Mouse (Mus musculus): ENCODE results near the gene Armc7.
A peak's percentile ranks its signal among the peaks of the same experiment; 100 is the strongest.
"Not testable (repeated sequence)": the region's sequence is repeated elsewhere in the genome, so short reads cannot be mapped to it uniquely, and the experiment has no call there.

Gene Armc7

DNA sequence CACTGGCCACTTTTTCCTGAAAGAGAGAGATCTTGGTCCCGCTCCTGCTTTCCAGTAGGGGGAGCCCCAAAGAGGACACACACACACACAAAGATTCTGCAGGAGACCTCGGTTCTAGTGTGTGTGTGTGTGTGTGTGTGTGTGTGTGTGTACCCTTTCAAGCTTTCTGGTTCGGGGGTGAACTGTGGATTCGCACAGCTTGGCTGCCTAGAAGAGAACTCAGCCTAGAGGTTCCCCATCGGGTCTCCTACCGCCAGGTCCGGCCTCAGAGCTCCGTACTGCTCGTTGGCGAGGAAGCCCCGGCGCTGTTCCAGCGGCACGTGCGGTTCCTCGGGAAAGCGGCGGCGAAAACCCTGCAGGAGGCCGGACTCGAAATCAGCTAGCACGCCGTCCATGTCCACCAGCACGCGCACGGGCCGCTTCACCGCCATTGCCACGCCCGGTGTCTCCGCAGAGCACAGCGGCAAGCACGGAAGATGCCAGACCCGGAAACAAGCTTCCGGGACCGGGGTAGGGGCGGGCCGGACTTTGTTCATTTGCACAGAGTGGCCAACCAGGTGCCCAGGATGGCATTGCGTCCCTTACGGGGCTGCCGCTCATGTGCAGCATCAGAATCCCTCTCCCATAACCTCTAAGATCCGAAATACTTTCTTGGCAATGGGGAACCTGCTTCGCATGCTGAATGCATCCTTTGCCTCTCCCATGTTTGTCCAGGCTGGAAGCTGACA, 16.1 kb downstream of the Armc7 start, which contains the start of gene Nt5c:
Nt5c (minus strand) TSS at position 507 of the 728 bp plus-strand sequence.
- peak; percentile 48 for DNase-seq (ENCODE audit: low read depth, low spot score)

GRCm38 (mm10) chr11:115492387-115492786, 16.9 kb downstream of the Armc7 start:
- no peak for DNase-seq (ENCODE audit: low read depth, low spot score)

DNA sequence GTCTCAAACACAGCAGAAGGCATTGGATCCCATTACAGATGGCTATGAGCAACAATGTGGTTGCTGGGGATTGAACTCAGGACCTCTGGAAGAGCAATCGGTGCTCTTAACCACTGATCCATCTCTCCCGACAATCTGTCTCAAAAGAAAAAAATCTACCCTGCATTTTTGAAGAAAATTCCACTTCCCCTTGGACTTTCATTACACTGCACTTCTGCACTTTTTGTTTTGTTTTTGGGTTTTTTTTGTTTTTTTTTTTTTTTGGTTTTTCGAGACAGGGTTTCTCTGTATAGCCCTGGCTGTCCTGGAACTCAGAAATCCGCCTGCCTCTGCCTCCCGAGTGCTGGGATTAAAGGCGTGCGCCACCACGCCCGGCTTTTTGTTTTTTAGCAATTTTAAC, 21.1 kb downstream of the Armc7 start:
- DNase-seq (ENCODE audit: low read depth, low spot score) = not testable (repeated sequence)

GRCm38 (mm10) chr11:115502636-115503035, 27.2 kb downstream of the Armc7 start:
- DNase-seq (ENCODE audit: low read depth, low spot score) = no peak

GRCm38 (mm10) chr11:115506586-115506985, 31.1 kb downstream of the Armc7 start:
- DNase-seq (ENCODE audit: low read depth, low spot score) = no peak

- DNase-seq (ENCODE audit: low read depth, low spot score) = no peak
Measured at GRCm38 (mm10) chr11:115508061-115508460, 32.6 kb downstream of the Armc7 start.

DNA sequence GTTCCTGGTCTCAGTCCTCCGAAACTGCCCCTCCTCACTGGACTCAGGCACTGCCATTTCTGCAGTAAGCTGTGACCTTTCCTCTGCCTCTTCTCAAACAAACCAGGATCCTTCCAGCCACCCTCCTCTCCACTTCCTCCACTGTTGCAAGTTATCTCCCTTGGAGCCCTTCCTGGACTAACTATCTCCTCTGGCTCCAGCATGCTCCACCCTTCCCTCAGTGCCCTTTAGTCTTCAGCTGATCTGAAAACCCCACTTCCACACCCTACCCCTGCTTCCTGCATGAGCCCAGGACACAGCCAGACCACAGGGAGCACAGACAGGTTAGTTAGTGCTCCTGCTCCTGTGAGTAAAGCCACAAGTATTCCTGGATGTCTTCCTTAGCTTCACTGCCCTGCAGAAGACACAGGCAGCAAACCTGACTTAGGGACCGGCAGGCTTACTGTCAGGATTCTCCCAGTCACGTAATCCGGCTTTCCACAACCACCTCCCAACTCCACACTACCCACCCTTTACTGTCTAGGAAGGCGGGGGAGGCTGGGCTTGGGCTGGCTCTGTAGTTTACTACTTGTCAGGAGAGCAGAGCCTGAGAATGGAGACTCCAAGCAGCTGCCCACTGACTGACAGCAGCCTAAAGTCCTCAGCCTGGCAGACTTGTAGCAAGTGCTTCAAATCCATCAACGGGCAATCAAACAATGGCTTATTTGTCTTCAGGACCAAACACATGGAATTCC, 34.5 kb downstream of the Armc7 start:
- DNase-seq (ENCODE audit: low read depth, low spot score) = peak; percentile 32

DNA sequence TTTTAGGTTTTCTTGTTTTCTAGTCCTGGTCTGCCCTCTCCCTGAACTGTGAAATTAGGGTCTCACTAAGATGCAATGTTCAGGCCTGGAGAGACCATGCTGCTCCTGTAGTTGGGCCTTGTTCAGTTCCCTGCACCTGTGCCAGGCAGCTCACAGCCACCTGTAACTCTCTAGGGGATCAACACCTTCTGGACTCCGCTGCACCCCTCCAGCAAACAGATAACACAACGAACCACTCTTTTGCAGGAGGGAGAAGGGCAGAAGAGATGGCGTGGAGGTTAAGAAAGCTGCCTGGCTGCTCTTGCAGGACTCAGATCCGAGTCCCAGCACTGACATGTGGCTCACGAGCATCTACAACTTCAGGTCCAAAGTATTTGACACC, 35.0 kb downstream of the Armc7 start:
- no peak for DNase-seq (ENCODE audit: low read depth, low spot score)

DNA sequence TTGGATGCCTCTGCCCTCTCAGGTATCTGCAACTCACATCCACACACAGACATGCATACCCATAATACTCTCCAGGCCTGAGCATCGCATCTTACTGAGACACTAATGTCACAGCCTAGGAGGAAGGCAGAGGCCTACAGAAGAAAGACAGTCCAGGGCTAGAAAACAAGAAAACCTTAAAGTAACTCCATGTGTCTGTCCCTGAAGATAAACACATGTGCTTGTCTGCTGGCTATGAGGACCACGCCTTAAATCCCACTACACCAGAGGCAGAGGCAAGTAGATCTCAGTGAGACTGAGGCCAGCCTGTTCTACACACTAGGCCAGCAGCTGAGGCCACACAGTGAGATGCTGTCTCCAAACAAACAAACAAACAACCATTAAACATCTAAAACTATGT, 35.7 kb downstream of the Armc7 start:
- DNase-seq (ENCODE audit: low read depth, low spot score) = no peak

DNA sequence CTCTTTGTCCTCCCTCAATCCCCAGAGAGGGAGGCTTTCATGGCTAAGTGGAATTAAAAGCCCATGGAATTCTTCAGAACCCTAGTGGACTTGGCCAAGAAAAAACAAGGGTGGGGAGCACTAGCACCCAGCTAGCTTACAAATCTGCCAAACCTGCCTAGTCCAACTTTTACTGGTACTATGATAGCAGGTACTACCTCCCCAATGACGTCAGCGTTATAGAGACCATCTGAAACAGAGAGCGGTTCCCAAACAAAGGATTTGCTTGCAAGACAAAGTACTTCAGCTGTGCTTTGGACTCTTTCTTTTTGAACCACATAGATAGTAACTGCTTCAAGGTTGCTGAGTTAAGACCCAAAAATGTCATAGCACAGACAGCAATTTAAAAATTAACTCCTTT, 36.5 kb downstream of the Armc7 start:
- DNase-seq (ENCODE audit: low read depth, low spot score) = no peak

DNA sequence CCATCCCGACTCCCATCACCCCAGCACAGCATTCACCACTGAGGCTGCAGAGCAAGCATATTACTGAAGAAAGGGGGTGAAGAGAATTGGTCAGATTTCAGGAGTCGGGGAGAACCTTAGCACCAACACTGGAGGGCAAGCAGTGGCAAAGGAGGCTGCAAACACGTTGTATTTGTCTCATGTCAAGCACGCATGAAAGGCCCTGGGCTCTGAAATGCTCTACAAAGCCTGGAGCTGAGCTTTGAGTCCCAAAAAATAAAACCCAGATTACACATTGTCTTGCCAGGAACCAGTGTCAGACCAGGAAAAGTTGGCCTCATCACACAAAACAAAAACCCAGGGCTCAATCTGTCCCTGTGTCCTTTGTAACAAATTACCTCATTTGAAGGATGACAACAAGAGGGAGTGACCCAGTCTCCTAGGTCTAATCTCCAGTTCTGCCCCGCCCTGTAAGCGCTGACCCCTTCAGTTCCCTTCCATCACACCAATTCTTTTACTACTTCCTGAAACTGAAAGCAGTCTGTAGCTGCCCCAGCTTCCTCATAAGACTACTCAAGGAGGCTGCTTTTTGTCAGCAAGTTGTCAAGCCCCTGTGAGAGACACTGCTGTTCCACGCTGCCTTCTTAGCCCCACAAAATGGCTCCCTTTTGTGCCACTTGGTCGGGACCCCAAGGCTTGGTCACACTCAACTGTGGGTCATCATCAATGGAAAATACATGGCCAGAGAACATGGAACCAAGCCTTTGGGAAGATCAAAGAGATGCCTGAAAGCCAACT, 37.1 kb downstream of the Armc7 start:
- DNase-seq (ENCODE audit: low read depth, low spot score) = no peak

DNA sequence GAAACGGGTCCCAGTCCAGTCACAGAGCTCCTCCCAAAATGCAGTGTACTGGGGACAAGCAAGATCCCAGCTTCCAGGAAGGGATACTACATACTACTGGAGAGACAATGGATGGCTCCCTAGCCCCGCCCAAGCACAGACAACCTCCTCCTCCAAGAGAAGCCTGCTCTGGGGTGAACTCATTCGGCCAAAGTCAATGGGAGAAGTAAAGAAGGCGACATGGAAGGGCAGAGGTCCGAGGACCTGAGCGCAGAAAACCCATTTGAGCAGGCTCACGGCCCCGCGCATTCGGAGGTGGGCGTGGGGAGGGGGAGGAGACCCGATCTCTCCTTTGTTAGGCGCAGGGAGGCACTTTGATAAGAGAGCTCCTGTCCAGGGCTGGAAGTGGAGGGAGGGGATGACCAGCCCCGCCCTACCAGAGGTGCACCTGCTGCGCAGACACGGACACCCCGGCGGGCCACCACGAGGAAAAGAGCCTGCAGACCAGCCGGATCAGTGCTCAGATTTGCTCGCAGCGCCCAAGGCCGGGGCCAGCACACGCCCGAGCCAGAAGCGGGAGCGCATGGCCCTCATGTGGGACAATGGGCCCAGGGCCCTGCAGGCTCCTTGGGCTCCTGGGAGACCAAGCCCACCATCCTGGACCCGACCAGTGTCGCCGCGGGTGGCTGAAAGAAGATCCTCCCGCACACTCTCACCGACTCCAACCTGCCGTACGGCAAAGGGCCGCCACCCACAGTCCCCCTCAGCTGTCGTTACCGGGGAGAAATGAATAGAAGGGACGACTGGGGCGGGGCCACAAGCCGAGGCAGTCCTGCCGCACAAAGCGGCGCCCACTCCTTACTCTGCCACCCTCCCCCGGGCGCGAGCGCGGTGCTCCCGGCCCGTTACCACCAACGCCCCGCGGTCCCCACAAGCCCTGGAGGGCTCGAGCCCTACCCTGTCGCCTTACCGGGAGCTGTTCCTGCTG, 38.1 kb downstream of the Armc7 start:
- no peak for DNase-seq (ENCODE audit: low read depth, low spot score)

- peak; percentile 97 for DNase-seq (ENCODE audit: low read depth, low spot score)
Measured at GRCm38 (mm10) chr11:115514238-115514663, 38.8 kb downstream of the Armc7 start, which contains the start of gene Jpt1. Gene Jpt1 (minus strand): TSS chr11:115514387.

- no peak for DNase-seq (ENCODE audit: low read depth, low spot score)
Measured at GRCm38 (mm10) chr11:115515021-115515420, 39.6 kb downstream of the Armc7 start.

DNA sequence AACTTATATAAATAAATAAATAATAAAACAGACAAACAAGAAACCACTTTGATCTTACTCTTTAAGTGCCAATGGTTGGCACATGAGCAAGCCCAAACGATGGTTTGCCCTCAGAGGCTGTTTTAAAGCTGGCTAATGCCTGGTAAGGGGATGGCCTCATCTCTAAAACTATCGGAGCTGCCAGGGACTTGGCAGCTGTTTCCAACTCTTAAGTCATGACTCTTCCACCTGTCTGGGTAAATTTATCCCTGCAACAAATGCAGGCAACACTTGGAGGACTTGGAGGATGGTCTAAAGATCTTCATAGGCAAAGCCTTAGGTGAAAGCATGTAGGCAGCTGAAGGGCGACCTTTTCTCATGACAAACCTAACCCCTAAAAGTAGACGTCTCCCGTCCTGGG, 41.5 kb downstream of the Armc7 start:
- no peak for DNase-seq (ENCODE audit: low read depth, low spot score)

GRCm38 (mm10) chr11:115518693-115519092, 43.2 kb downstream of the Armc7 start:
- DNase-seq (ENCODE audit: low read depth, low spot score) = no peak

GRCm38 (mm10) chr11:115519581-115519980, 44.1 kb downstream of the Armc7 start:
- DNase-seq (ENCODE audit: low read depth, low spot score) = no peak

- DNase-seq (ENCODE audit: low read depth, low spot score) = no peak
Measured at GRCm38 (mm10) chr11:115520218-115520617, 44.8 kb downstream of the Armc7 start.

- DNase-seq (ENCODE audit: low read depth, low spot score) = no peak
Measured at GRCm38 (mm10) chr11:115521080-115521479, 45.6 kb downstream of the Armc7 start.

DNA sequence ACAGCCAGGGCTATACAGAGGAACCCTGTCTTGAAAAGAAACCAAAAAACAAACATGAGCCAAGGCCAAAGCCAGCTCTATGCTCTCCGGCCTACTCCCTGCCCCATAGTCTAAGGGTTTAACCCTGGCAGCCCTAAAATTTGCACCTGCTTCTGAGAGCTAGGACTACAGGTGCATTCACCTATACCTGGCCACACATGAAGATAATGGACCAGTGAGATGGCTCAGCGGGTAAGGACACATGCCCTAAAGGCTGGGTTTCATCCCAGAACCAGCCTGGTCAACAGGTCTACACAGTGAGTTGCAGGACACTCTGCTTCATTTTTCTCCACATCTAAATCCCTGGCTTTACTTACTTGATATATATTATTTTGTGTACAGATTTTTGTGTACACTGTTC, 46.8 kb downstream of the Armc7 start:
- DNase-seq (ENCODE audit: low read depth, low spot score) = no peak

GRCm38 (mm10) chr11:115522703-115523102, 47.2 kb downstream of the Armc7 start:
- DNase-seq (ENCODE audit: low read depth, low spot score) = no peak

All from retina, postnatal 7 days (tissue).